Mouse (Mus musculus) kidney, adult 18-20 months (tissue): Measurements from ENCODE around the gene Reep1.

Experiments used
- DNase-seq: peaks from one replicate; pipeline ENCODE4 v3.0.0; 2021

The Reep1 gene

DNA sequence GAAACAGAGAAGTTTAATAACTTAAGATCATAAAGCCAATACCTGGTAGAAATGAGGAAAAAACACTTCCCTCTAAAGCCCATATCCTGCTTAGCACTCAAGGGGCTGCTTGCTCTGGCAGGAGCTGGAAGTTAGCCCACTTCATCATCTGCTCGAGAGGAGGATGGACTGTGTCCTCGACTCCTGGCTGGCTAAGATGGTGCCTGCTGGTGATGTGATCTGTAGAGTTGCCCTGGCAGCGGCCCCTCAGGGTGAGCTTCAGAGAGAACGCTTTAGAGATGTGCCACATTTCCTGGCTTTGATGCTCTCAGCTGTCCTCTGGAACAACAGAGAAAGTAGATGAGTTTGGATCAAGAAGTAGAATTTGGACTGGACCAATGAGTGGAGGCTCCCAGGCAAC is 31.2 kb downstream of the Reep1 start:
- no peak for DNase-seq

DNA sequence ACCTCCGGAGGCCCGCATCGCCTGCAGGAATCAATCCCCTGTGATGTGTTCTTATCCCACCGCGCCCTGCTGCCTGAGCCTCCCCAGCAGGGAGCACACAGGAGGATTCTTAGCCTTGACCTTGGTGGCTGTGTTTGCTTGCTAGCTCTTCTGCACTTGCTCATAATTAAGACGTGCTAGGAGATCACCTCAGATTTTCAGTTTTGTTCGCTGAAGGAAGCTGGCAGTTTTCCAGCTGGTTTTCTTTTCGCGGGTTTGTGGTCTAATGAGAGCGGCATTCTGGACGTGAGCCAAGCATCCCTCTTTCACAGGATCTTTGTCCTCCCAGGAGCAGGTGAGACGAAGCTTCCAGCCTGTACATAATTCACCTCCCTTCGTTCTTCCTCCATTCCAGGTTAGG is 33.6 kb downstream of the Reep1 start:
- DNase-seq = no peak

GRCm38 (mm10) chr6:71741998-71742636 is 34.8 kb downstream of the Reep1 start:
- no peak for DNase-seq

DNA sequence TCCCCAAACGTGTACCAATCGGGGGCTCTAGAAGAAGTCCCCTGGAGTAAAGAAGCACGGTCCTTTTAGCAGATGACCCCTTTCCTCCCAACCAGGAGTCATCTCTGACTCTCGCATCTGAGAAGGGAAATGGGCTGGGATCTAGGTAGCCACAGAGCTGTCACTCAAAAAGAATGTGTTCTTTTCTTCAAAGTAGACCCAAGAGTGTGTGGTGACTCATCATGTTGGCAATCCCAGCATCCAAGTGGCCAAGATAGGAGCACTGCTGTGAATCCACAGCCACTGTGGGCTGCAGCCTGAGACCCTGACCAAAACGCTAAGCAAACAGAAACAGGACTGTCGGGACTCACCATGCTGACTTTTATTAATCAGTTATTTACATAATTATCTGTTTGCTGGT is 37.6 kb downstream of the Reep1 start:
- DNase-seq = no peak

- DNase-seq = no peak
Observed at GRCm38 (mm10) chr6:71745482-71746234, 38.3 kb downstream of the Reep1 start.

GRCm38 (mm10) chr6:71746246-71746645 is 38.9 kb downstream of the Reep1 start:
- DNase-seq = no peak

DNA sequence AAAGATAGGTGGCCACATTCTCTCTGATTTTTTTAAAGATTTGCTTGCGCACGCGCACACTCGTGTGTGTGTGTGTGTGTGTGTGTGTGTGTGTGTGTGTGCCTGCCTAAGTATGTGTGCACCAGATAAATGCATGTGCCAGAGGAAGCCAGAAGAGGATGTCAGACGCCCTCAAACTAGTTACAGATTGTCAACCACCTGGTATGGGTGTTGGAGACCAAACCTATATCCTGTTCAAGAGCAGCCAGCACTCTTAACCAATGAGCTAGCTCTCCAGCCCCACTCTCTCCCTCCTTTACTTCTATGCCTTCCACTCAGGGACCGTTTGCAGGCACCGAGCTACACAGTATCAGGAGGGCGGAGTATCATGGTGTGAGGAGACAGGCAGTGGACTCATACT is 39.5 kb downstream of the Reep1 start:
- DNase-seq = no peak

DNA sequence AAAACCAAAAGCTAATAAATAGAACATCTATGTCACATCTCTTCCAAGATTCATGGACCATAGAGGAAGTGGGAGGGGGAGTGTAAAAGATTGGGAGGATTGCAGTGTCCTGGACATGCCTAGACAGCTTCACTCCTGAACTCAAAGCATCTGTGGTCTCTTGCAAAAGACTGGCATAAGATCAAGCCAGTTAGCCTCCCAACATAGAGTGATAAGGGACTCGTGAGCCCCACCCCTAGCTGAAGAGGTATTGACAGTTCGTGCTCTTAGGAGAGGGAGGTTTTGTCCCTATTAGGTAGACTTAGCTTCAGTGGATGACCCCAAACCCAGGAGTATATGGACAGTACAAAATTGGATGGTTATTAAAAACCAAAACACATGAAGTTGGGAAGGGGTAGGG is 44.2 kb downstream of the Reep1 start:
- no peak for DNase-seq

- DNase-seq = no peak
Observed at GRCm38 (mm10) chr6:71752791-71753464, 45.6 kb downstream of the Reep1 start.

DNA sequence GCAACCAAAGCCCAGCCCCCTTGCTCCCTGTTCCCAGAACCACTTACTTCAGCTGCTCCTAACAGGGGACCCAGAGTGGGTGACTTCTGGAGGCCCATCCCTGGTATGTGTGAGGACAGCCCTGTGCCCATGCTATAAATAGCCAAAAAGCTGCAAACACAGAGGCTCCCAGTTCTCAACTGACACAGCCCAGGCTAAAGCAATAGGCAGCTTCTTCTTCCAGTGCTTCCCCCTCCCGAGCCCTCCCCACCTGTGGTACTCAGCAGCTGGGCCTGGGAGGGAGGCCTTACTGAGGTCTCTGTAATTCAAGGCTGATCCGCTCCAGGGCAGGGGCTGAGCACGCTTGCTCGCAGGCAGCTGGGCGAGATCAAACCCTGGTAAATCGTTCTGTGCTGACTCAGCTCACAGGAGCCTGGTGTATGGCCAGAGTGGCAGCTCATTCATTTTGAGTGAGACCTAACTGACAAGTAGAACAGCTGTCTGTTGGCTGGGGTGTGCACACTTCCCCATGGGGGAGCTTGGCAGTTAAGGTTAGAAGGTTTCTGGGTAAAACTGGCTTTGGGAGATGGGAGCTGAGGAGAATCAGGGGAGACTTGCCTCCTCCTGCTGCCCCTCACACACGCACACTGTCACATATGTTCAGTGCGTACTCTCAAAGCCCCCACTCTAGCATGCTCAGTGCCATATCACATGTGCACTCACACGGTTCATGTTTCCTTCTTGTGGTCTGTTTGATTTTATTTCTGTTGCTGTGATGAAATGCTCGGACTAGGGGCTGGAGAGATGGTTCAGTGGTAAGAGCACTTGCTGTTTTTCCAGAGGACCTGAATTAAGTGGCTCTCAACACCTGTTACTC is 49.9 kb downstream of the Reep1 start:
- no peak for DNase-seq

DNA sequence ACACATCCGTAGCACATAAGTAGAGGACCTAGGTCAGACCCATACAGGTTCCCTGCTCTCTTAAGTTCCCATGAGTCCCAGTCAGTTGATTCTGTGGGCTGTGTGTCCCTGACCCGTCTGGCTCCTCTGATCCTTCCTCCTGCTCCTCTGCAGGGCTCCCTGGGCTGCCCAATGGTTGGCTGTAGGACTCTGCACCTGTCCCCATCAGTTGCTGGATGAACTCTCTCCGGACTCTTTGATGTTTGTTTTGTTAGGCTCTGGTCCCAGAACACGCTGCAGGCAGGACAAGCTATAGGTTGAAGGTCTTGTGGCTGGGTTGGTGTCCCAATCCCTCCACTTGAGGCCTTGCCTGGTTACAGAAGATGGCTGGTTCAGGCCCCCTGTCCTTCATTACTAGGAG is 51.4 kb downstream of the Reep1 start:
- DNase-seq = no peak

GRCm38 (mm10) chr6:71760073-71760472 is 52.7 kb downstream of the Reep1 start:
- no peak for DNase-seq

DNA sequence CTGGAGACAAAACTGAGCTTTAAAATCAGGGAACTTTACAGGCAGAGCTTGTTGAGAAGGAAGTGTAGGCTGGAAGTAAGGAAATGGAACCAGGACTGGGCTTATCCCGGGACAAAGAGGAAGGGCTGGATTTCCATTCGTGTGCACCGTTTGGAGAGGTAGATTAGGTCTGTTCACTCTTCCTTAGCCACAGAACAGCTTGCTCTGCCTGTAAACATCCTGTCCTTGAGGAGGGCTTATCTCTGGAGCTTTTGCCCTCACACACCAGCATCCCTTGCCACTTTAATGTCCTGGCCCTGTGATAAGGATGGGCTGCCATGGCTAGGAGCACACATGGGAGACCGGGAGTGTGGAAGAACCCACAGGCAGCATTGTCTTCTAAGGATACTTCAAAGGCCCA is 60.4 kb downstream of the Reep1 start:
- no peak for DNase-seq

DNA sequence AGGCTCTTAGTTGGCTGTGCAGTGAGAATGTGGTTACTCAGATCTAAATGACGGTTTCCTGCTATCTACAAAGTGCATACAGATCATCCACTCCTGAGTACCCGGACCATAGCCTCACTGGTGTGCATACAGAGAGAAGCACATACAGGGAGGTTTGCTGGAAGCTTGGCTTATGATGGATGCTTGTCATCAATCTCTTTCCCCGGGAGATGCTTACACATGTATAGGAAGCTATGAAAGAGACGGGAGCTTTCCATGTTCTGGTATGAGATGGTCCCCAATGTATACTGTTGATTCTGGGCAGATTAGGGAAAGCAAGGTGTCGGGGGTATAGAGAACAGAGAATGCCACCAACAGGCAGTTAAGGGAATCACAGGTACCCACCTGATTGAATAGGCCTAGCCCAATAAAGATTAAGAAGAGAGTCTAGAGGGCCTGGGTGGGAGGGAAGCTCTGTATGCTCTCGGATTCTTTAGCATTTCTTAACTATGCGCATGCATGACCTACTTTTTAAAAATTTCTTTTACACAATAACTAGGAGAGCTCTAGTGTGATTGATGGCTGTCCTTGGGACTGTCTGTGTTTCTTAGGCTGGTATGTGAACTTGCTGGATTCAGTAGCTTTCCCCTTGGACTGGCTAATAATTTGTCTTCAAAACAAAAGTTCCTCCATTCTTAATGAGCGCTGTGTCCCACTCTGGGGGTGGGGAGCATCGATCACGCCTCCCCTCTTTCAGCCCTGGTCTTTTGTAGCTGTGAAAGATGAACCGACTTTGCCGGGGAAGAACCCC is 62.7 kb downstream of the Reep1 start:
- DNase-seq = no peak

DNA sequence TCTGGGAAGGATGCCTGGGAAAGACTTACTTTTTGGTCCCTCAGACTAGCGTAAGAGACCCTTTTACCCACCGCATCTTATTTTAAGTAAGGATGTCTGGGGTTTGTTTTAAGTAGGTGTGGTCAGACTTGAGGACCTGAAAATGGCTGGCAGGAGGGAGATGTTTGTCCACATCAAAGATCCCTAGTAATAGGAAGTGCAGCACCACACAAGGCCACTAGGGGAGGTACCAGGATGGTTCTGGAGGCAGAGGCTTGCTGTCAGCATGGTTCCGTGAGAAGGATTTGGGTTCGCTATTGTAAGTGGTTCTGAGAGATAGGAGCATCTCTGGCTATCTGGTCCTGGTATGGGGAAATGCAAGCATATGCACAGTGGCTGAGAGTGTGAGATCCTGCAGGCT is 63.5 kb downstream of the Reep1 start:
- DNase-seq = no peak

GRCm38 (mm10) chr6:71771282-71771681 is 63.9 kb downstream of the Reep1 start:
- no peak for DNase-seq

DNA sequence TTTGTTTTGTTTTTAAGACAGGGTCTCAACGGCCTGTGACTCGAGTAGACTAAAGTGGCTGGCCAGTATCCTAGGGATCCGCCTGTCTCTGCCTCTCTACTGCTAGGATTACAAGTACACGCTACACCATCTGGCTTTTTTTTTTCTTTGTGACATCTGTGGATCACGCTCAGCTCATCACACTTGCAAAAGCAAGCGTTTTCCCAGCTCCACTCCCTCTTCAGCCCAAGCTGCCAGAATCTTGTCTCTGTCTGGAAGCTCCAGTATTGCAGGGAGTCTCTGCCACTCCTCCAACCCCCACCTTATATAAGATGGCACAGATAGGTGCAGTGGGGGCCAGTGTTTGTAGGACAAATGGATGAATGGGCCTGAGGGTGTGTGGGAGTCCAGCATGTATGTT is 64.8 kb downstream of the Reep1 start:
- no peak for DNase-seq

DNA sequence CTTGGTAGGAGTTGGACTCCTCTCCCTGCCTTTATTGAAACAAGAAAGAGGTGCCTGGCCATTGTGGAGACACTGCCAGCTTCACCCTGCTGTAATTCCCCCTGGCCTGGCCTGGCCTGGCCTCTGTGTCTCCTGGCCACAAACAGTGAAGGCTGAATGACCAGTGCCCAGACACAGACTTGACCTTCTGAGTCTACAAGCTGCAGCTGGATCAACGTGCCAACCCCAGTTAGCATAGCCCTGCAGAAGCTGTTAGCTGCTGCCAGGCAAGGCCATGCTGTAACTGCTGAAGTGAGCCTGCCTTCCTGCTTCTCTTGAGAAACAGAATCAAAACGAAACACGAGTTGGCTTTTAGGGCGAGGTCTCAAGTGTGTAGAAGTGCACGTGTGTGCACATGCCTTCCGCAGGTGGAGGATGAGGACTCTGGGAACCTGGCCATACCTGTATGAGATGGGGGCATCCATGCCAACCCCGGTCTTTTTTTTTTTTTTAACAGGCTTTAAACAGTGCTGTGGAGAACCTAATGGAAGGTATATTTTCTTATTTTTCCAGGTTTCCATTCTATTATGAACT is 65.4 kb downstream of the Reep1 start:
- DNase-seq = no peak

GRCm38 (mm10) chr6:71778016-71778415 is 70.7 kb downstream of the Reep1 start:
- no peak for DNase-seq

- DNase-seq = no peak
Observed at GRCm38 (mm10) chr6:71779831-71780230, 72.5 kb downstream of the Reep1 start.

DNA sequence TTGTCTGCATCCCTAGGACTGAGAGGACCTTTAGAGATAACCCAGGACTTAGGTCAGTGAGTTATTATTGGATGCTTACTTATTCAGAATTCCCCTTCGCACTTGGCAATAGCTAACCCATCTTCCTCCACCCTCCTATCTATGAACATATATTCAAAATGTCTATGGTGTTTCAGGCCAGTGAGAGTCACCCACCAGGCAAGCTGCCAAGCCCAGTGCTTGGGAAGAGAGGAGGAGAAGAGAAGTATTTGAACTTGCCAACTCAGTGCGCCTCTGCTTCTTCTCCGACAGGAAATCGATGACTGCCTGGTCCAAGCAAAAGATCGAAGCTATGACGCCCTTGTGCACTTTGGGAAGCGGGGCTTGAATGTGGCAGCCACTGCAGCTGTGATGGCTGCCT is 73.1 kb downstream of the Reep1 start:
- no peak for DNase-seq

GRCm38 (mm10) chr6:71783165-71783564 is 75.8 kb downstream of the Reep1 start:
- no peak for DNase-seq
